Mouse (Mus musculus): ENCODE data around the gene Nfyc. TPM values are rescaled to one million over a fixed set of nuclear protein-coding genes. Genes with fewer than 3 reads are reported as not detected.

Gene Nfyc
- polyA plus RNA-seq, 1 experiment: 71.5 TPM

DNA sequence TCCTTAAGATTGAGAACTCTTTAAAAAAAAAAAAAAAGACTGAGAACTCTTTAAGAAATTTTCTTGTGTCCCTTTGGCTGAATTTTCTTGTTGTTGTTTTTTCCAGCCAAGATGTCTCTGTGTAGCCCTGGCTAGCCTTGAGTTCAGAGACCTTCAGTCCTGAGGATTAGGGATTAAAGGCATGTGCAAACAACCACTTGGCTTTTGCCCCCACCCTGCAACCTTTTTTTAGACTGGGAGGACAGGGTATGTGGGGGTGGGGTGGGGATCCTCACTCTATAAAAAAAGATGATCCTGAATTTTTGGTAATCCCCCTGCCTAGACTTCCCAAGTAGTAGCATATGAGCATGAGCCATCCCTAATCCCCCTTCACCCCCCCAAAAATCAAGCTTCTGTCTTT lies 25.6 kb downstream of the Nfyc start:
- H3K27me3 ChIP-seq (ENCODE audit: control insufficient read depth, insufficient read depth, insufficient read length): no peaks in the 10 kb centered on the region
- no peak overlapping the region for H3K4me3 ChIP-seq (ENCODE audit: insufficient read depth, poor library complexity, severe bottlenecking)
- H3K36me3 ChIP-seq (ENCODE audit: control insufficient read depth, insufficient read depth): no peaks in the 10 kb centered on the region
- no peak overlapping the region for H3ac ChIP-seq (ENCODE audit: control insufficient read depth, insufficient read length, low read depth)
- TF ChIP-seq CEBPB (IDR thresholded peaks at IDR 0.05; ENCODE audit: low read depth): no peak
- TF ChIP-seq MYOD1 (IDR thresholded peaks at IDR 0.05; ENCODE audit: control insufficient read depth, insufficient read length, low read depth): no peak
- TF ChIP-seq USF1 (IDR thresholded peaks at IDR 0.05; ENCODE audit: low read depth): no peak
- no peak for TF ChIP-seq MAX (IDR thresholded peaks at IDR 0.05)
- no peak for TF ChIP-seq CTCF (IDR thresholded peaks at IDR 0.05; ENCODE audit: control insufficient read depth, insufficient read depth, insufficient read length)
- TF ChIP-seq MYOG (IDR thresholded peaks at IDR 0.05; ENCODE audit: control insufficient read depth, extremely low read depth, insufficient read length): no peak
- TF ChIP-seq FOSL1 (IDR thresholded peaks at IDR 0.05; ENCODE audit: insufficient read depth, low read length, poor library complexity, severe bottlenecking): no peak
- H3K79me3 ChIP-seq (ENCODE audit: low read depth): peaks cover 74% of the 10 kb centered on the region
- peaks cover 97% of the 10 kb centered on the region for H3K79me2 ChIP-seq (ENCODE audit: control insufficient read depth, insufficient read depth)

DNA sequence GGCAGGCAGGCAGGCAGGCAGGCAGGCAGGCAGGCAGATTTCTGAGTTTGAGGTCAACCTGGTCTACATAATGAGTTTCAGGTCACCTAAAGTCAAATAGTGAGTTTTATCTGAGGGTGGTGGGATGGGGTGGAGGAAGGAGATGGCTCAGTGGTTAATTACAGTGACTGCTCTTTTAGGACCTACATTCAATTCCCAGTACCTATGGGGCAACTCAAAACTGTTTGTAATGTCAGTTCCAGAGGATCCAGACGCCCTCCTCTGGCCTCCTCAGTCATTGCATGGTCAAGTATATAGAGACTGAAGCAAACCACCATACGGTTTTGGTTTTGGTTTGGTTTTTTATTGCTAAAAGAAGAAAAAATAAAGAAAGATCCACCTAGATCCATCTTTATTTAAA lies 29.9 kb downstream of the Nfyc start:
- H3K4me3 ChIP-seq (ENCODE audit: insufficient read depth, poor library complexity, severe bottlenecking): no peak overlapping the region
- H3K36me3 ChIP-seq (ENCODE audit: control insufficient read depth, insufficient read depth): no peaks in the 10 kb centered on the region
- H3K27me3 ChIP-seq (ENCODE audit: control insufficient read depth, insufficient read depth, insufficient read length): no peaks in the 10 kb centered on the region
- peaks cover 97% of the 10 kb centered on the region for H3K79me2 ChIP-seq (ENCODE audit: control insufficient read depth, insufficient read depth)
- peaks cover 66% of the 10 kb centered on the region for H3K79me3 ChIP-seq (ENCODE audit: low read depth)
- TF ChIP-seq FOSL1 (IDR thresholded peaks at IDR 0.05; ENCODE audit: insufficient read depth, low read length, poor library complexity, severe bottlenecking): no peak
- no peak for TF ChIP-seq CEBPB (IDR thresholded peaks at IDR 0.05; ENCODE audit: low read depth)
- TF ChIP-seq USF1 (IDR thresholded peaks at IDR 0.05; ENCODE audit: low read depth): no peak
- no peak for TF ChIP-seq MAX (IDR thresholded peaks at IDR 0.05)
- no peak for TF ChIP-seq CTCF (IDR thresholded peaks at IDR 0.05; ENCODE audit: control insufficient read depth, insufficient read depth, insufficient read length)
- TF ChIP-seq MYOG (IDR thresholded peaks at IDR 0.05; ENCODE audit: control insufficient read depth, extremely low read depth, insufficient read length): no peak
- TF ChIP-seq MYOD1 (IDR thresholded peaks at IDR 0.05; ENCODE audit: control insufficient read depth, insufficient read length, low read depth): no peak
- no peak overlapping the region for H3ac ChIP-seq (ENCODE audit: control insufficient read depth, insufficient read length, low read depth)

DNA sequence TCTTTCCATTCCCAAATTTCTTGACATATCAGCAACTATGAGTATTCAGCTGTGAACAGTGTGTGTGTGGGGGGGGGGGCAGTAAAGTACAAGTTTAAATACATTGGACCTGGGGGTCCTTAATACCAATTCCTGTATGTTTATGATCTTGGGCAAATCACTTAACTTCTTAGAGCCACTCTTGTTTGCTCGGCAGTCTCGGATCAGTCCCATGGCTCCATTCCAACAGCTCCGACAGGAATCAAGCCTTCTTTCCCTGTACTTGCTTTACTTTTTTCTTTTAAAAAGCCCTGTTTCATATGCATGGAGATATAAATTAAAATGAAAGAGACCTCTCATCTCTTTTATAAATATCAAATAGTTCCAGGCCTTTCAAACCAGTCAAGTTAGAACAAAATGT lies 30.7 kb downstream of the Nfyc start:
- Histone ChIP-seq H3ac (ENCODE audit: control insufficient read depth, insufficient read length, low read depth) (no peak overlapping the region), H3K79me2 (ENCODE audit: control insufficient read depth, insufficient read depth) (peaks cover 97% of the 10 kb centered on the region), H3K36me3 (ENCODE audit: control insufficient read depth, insufficient read depth) (no peaks in the 10 kb centered on the region), H3K4me3 (ENCODE audit: insufficient read depth, poor library complexity, severe bottlenecking) (no peak overlapping the region), H3K27me3 (ENCODE audit: control insufficient read depth, insufficient read depth, insufficient read length) (no peaks in the 10 kb centered on the region), H3K79me3 (ENCODE audit: low read depth) (peaks cover 67% of the 10 kb centered on the region)
- no peak for TF ChIP-seq MYOG (IDR thresholded peaks at IDR 0.05; ENCODE audit: control insufficient read depth, extremely low read depth, insufficient read length)
- no peak for TF ChIP-seq CTCF (IDR thresholded peaks at IDR 0.05; ENCODE audit: control insufficient read depth, insufficient read depth, insufficient read length)

DNA sequence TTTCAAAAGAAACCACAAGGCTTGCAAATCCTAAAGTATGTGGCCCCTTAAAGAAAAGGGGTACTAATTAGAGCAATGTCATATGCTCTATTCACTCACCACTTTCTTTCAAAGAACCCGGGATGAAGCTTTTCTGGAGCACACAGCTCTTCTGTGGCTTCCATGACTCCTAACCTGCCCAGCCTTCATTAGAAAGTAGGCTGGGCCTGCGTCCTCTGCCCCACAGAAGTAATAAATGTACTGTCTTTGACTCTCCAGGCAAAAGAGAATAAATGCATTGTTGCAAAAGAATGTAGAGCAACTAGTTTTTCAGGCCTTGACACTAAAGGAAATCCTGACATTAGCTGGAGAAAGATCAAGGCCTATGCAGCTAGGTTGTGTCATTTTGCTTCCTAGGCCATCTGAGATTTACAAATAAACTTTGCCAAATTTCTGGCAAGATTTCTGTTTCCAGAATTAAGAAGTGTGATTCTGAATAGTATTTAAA lies 31.6 kb downstream of the Nfyc start:
- H3K79me2 ChIP-seq (ENCODE audit: control insufficient read depth, insufficient read depth): peaks cover 97% of the 10 kb centered on the region
- H3ac ChIP-seq (ENCODE audit: control insufficient read depth, insufficient read length, low read depth): no peak overlapping the region
- H3K36me3 ChIP-seq (ENCODE audit: control insufficient read depth, insufficient read depth): no peaks in the 10 kb centered on the region
- no peaks in the 10 kb centered on the region for H3K27me3 ChIP-seq (ENCODE audit: control insufficient read depth, insufficient read depth, insufficient read length)
- no peak overlapping the region for H3K4me3 ChIP-seq (ENCODE audit: insufficient read depth, poor library complexity, severe bottlenecking)
- TF ChIP-seq CTCF (IDR thresholded peaks at IDR 0.05; ENCODE audit: control insufficient read depth, insufficient read depth, insufficient read length) (no peak), MYOD1 (IDR thresholded peaks at IDR 0.05; ENCODE audit: control insufficient read depth, insufficient read length, low read depth) (no peak), USF1 (IDR thresholded peaks at IDR 0.05; ENCODE audit: low read depth) (no peak), MYOG (IDR thresholded peaks at IDR 0.05; ENCODE audit: control insufficient read depth, extremely low read depth, insufficient read length) (no peak), FOSL1 (IDR thresholded peaks at IDR 0.05; ENCODE audit: insufficient read depth, low read length, poor library complexity, severe bottlenecking) (no peak), MAX (IDR thresholded peaks at IDR 0.05) (no peak), CEBPB (IDR thresholded peaks at IDR 0.05; ENCODE audit: low read depth) (no peak)
- peaks cover 69% of the 10 kb centered on the region for H3K79me3 ChIP-seq (ENCODE audit: low read depth)

DNA sequence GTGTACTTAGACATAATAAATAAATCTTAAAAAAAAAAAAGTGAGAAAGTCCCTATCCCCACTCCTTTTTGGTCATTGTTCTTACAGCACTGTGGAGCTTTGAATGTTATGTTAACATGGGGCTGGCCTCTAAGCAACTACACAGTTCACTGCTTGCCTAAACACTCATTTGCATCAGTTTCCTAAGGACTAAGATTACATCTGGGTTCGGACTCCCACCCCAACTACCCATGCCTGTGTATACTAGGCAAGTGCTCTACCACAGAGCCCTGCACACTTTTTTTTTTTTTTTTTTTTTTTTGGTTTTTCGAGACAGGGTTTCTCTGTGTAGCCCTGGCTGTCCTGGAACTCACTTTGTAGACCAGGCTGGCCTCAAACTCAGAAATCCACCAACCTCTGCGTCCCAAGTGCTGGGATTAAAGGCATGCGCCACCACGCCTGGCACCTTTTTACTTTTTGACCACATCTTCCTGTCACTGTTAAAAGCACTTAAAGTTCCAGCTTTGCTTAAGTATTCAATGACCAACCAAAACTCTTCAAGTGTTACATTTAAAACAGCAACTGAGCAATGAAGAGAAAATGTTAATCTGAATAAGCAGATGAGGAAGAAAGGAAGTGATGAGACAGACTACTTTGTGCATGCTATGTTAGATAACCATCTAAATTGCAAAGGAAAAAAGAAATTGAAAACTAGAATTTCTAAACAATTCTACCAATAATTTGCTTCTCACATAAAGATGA lies 33.2 kb downstream of the Nfyc start:
- no peaks in the 10 kb centered on the region for H3K36me3 ChIP-seq (ENCODE audit: control insufficient read depth, insufficient read depth)
- no peaks in the 10 kb centered on the region for H3K27me3 ChIP-seq (ENCODE audit: control insufficient read depth, insufficient read depth, insufficient read length)
- TF ChIP-seq MYOG (IDR thresholded peaks at IDR 0.05; ENCODE audit: control insufficient read depth, extremely low read depth, insufficient read length): no peak
- TF ChIP-seq CTCF (IDR thresholded peaks at IDR 0.05; ENCODE audit: control insufficient read depth, insufficient read depth, insufficient read length): no peak
- TF ChIP-seq MAX (IDR thresholded peaks at IDR 0.05): no peak
- TF ChIP-seq USF1 (IDR thresholded peaks at IDR 0.05; ENCODE audit: low read depth): no peak
- TF ChIP-seq FOSL1 (IDR thresholded peaks at IDR 0.05; ENCODE audit: insufficient read depth, low read length, poor library complexity, severe bottlenecking): no peak
- TF ChIP-seq CEBPB (IDR thresholded peaks at IDR 0.05; ENCODE audit: low read depth): no peak
- peaks cover 72% of the 10 kb centered on the region for H3K79me3 ChIP-seq (ENCODE audit: low read depth)
- peaks cover 97% of the 10 kb centered on the region for H3K79me2 ChIP-seq (ENCODE audit: control insufficient read depth, insufficient read depth)
- H3ac ChIP-seq (ENCODE audit: control insufficient read depth, insufficient read length, low read depth): no peak overlapping the region
- no peak overlapping the region for H3K4me3 ChIP-seq (ENCODE audit: insufficient read depth, poor library complexity, severe bottlenecking)

DNA sequence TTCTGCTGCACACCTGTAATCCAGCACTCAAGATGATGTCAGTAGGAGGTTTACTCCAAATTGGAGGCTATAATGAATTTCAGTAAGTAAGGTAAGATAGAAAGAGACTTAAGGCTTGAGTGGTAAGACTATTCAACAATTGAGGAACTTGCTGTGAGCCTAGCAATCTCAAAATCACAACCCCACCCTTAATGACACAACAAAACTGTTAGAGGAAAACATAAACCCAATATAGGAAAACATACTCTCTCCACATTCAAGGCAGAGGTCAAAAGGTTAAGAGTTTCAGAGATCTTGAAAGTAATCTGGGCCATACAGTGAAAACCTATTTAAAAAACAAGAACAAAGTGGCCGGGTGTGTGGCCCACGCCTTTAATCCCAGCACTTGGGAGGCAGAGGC lies 34.7 kb downstream of the Nfyc start:
- TF ChIP-seq MYOD1 (IDR thresholded peaks at IDR 0.05; ENCODE audit: control insufficient read depth, insufficient read length, low read depth) (no peak), CTCF (IDR thresholded peaks at IDR 0.05; ENCODE audit: control insufficient read depth, insufficient read depth, insufficient read length) (no peak), USF1 (IDR thresholded peaks at IDR 0.05; ENCODE audit: low read depth) (no peak), CEBPB (IDR thresholded peaks at IDR 0.05; ENCODE audit: low read depth) (no peak), FOSL1 (IDR thresholded peaks at IDR 0.05; ENCODE audit: insufficient read depth, low read length, poor library complexity, severe bottlenecking) (no peak), MYOG (IDR thresholded peaks at IDR 0.05; ENCODE audit: control insufficient read depth, extremely low read depth, insufficient read length) (no peak), MAX (IDR thresholded peaks at IDR 0.05) (no peak)
- Histone ChIP-seq H3K79me3 (ENCODE audit: low read depth) (peaks cover 73% of the 10 kb centered on the region), H3K79me2 (ENCODE audit: control insufficient read depth, insufficient read depth) (peaks cover 97% of the 10 kb centered on the region), H3K4me3 (ENCODE audit: insufficient read depth, poor library complexity, severe bottlenecking) (no peak overlapping the region), H3K36me3 (ENCODE audit: control insufficient read depth, insufficient read depth) (no peaks in the 10 kb centered on the region), H3K27me3 (ENCODE audit: control insufficient read depth, insufficient read depth, insufficient read length) (no peaks in the 10 kb centered on the region), H3ac (ENCODE audit: control insufficient read depth, insufficient read length, low read depth) (no peak overlapping the region)
